Mouse (Mus musculus): Measurements from ENCODE around the gene Gm4707. TPM values are rescaled to one million over a fixed set of nuclear protein-coding genes. Genes with fewer than 3 reads are reported as not detected.

Gene Gm4707
- polyA plus RNA-seq (2014; fragmentation: Nextera tagmentation; extraction: Ambion mirVana) = 1.5 and 2.0 TPM in 2 replicates

GRCm38 (mm10) chr17:71459818-71460217 is at the start of gene Gm4707:
Gene Gm4707, minus strand, starts transcription at chr17:71459918.
- WGBS = 98% methylated on average over 2 of the region's 2 CpGs
- H3K4me1 ChIP-seq (ENCODE audit: control insufficient read depth, insufficient read depth, low read length) = no peaks in the 10 kb centered on the region
- H3K4me3 ChIP-seq (ENCODE audit: low read depth, low read length) = no peak within 1 kb of the TSS
- H3K27me3 ChIP-seq (ENCODE audit: control insufficient read depth, insufficient read depth, low read length) = no peaks in the 10 kb centered on the region
- H3K27ac ChIP-seq (ENCODE audit: low read depth, low read length) = no peak within 1 kb of the TSS
- H3K9me3 ChIP-seq (ENCODE audit: control insufficient read depth, low read length) = no peaks in the 10 kb centered on the region
- peaks cover 7% of the 10 kb centered on the region; the same call in 1 of the 2 replicates for H3K36me3 ChIP-seq (ENCODE audit: control insufficient read depth, insufficient read depth, low read length)
- no peak within 1 kb of the TSS for H3K4me2 ChIP-seq
- no peak within 1 kb of the TSS for H3K9ac ChIP-seq (ENCODE audit: low read length)
- ATAC-seq (ENCODE audit: low FRiP score) (no peak), DNase-seq (ENCODE audit: low spot score, missing footprints) (no peak)

GRCm38 (mm10) chr17:71506832-71507231 is 47.1 kb upstream of the Gm4707 start:
- WGBS = 92% methylated on average over 8 of the region's 8 CpGs
- DNase-seq (ENCODE audit: low spot score, missing footprints) = no peak
- Histone ChIP-seq H3K4me3 (ENCODE audit: low read depth, low read length) (no peak overlapping the region), H3K4me2 (no peak overlapping the region), H3K27ac (ENCODE audit: low read depth, low read length) (no peak overlapping the region), H3K9me3 (ENCODE audit: control insufficient read depth, low read length) (no peaks in the 10 kb centered on the region), H3K9ac (ENCODE audit: low read length) (no peak overlapping the region), H3K36me3 (ENCODE audit: control insufficient read depth, insufficient read depth, low read length) (peaks cover 8% of the 10 kb centered on the region; the same call in 1 of the 2 replicates), H3K27me3 (ENCODE audit: control insufficient read depth, insufficient read depth, low read length) (no peaks in the 10 kb centered on the region), H3K4me1 (ENCODE audit: control insufficient read depth, insufficient read depth, low read length) (no peaks in the 10 kb centered on the region)
- no peak for ATAC-seq (ENCODE audit: low FRiP score)

- Histone ChIP-seq H3K4me1 (ENCODE audit: control insufficient read depth, insufficient read depth, low read length) (no peaks in the 10 kb centered on the region), H3K4me3 (ENCODE audit: low read depth, low read length) (no peak overlapping the region), H3K9ac (ENCODE audit: low read length) (no peak overlapping the region), H3K9me3 (ENCODE audit: control insufficient read depth, low read length) (no peaks in the 10 kb centered on the region), H3K27me3 (ENCODE audit: control insufficient read depth, insufficient read depth, low read length) (no peaks in the 10 kb centered on the region), H3K27ac (ENCODE audit: low read depth, low read length) (no peak overlapping the region), H3K36me3 (ENCODE audit: control insufficient read depth, insufficient read depth, low read length) (peaks cover 21% of the 10 kb centered on the region), H3K4me2 (no peak overlapping the region)
- WGBS = 96% methylated on average over 4 of the region's 4 CpGs
- no peak for ATAC-seq (ENCODE audit: low FRiP score)
- no peak for DNase-seq (ENCODE audit: low spot score, missing footprints)
Measured at GRCm38 (mm10) chr17:71495784-71496183, 36.1 kb upstream of the Gm4707 start.

- WGBS = 77% methylated on average over 4 of the region's 4 CpGs
- DNase-seq (ENCODE audit: low spot score, missing footprints) = no peak
- Histone ChIP-seq H3K9ac (ENCODE audit: low read length) (no peak overlapping the region), H3K4me3 (ENCODE audit: low read depth, low read length) (no peak overlapping the region), H3K9me3 (ENCODE audit: control insufficient read depth, low read length) (no peaks in the 10 kb centered on the region), H3K27ac (ENCODE audit: low read depth, low read length) (no peak overlapping the region), H3K36me3 (ENCODE audit: control insufficient read depth, insufficient read depth, low read length) (peaks cover 8% of the 10 kb centered on the region; the same call in 1 of the 2 replicates), H3K4me2 (no peak overlapping the region), H3K27me3 (ENCODE audit: control insufficient read depth, insufficient read depth, low read length) (no peaks in the 10 kb centered on the region), H3K4me1 (ENCODE audit: control insufficient read depth, insufficient read depth, low read length) (no peaks in the 10 kb centered on the region)
- ATAC-seq (ENCODE audit: low FRiP score) = no peak
Measured at GRCm38 (mm10) chr17:71491332-71491686, 31.6 kb upstream of the Gm4707 start.

GRCm38 (mm10) chr17:71490666-71491331 is 31.1 kb upstream of the Gm4707 start:
- H3K36me3 ChIP-seq (ENCODE audit: control insufficient read depth, insufficient read depth, low read length) = peaks cover 7% of the 10 kb centered on the region; the same call in 1 of the 2 replicates
- no peak for ATAC-seq (ENCODE audit: low FRiP score)
- no peaks in the 10 kb centered on the region for H3K27me3 ChIP-seq (ENCODE audit: control insufficient read depth, insufficient read depth, low read length)
- no peak overlapping the region for H3K4me3 ChIP-seq (ENCODE audit: low read depth, low read length)
- WGBS = 89% methylated on average over 9 of the region's 9 CpGs
- H3K9me3 ChIP-seq (ENCODE audit: control insufficient read depth, low read length) = no peaks in the 10 kb centered on the region
- no peak for DNase-seq (ENCODE audit: low spot score, missing footprints)
- no peak overlapping the region for H3K4me2 ChIP-seq
- H3K27ac ChIP-seq (ENCODE audit: low read depth, low read length) = no peak overlapping the region
- H3K9ac ChIP-seq (ENCODE audit: low read length) = no peak overlapping the region
- no peaks in the 10 kb centered on the region for H3K4me1 ChIP-seq (ENCODE audit: control insufficient read depth, insufficient read depth, low read length)

- H3K27me3 ChIP-seq (ENCODE audit: control insufficient read depth, insufficient read depth, low read length) = no peaks in the 10 kb centered on the region
- 85% methylated on average over 9 of the region's 9 CpGs for WGBS
- no peak for DNase-seq (ENCODE audit: low spot score, missing footprints)
Measured at GRCm38 (mm10) chr17:71489703-71490461, 30.2 kb upstream of the Gm4707 start.

GRCm38 (mm10) chr17:71486231-71486851 is 26.6 kb upstream of the Gm4707 start:
- no peak overlapping the region for H3K9ac ChIP-seq (ENCODE audit: low read length)
- no peaks in the 10 kb centered on the region for H3K27me3 ChIP-seq (ENCODE audit: control insufficient read depth, insufficient read depth, low read length)
- H3K27ac ChIP-seq (ENCODE audit: low read depth, low read length) = no peak overlapping the region
- ATAC-seq (ENCODE audit: low FRiP score) (no peak), DNase-seq (ENCODE audit: low spot score, missing footprints) (no peak)
- H3K4me1 ChIP-seq (ENCODE audit: control insufficient read depth, insufficient read depth, low read length) = no peaks in the 10 kb centered on the region
- no peak overlapping the region for H3K4me2 ChIP-seq
- H3K9me3 ChIP-seq (ENCODE audit: control insufficient read depth, low read length) = no peaks in the 10 kb centered on the region
- H3K36me3 ChIP-seq (ENCODE audit: control insufficient read depth, insufficient read depth, low read length) = no peaks in the 10 kb centered on the region
- no peak overlapping the region for H3K4me3 ChIP-seq (ENCODE audit: low read depth, low read length)
- WGBS = 48% methylated on average over 8 of the region's 8 CpGs

More at GRCm38 (mm10) chr17:71489703-71490461, 30.2 kb upstream of the Gm4707 start:
- H3K27ac ChIP-seq (ENCODE audit: low read depth, low read length) = no peak overlapping the region
- no peak for ATAC-seq (ENCODE audit: low FRiP score)
- no peak overlapping the region for H3K9ac ChIP-seq (ENCODE audit: low read length)
- no peak overlapping the region for H3K4me3 ChIP-seq (ENCODE audit: low read depth, low read length)
- H3K9me3 ChIP-seq (ENCODE audit: control insufficient read depth, low read length) = no peaks in the 10 kb centered on the region
- H3K36me3 ChIP-seq (ENCODE audit: control insufficient read depth, insufficient read depth, low read length) = no peaks in the 10 kb centered on the region; the same call in 1 of the 2 replicates
- no peak overlapping the region for H3K4me2 ChIP-seq
- H3K4me1 ChIP-seq (ENCODE audit: control insufficient read depth, insufficient read depth, low read length) = no peaks in the 10 kb centered on the region

- H3K4me3 ChIP-seq (ENCODE audit: low read depth, low read length) = no peak overlapping the region
- H3K9ac ChIP-seq (ENCODE audit: low read length) = no peak overlapping the region
- H3K36me3 ChIP-seq (ENCODE audit: control insufficient read depth, insufficient read depth, low read length) = no peaks in the 10 kb centered on the region
- H3K27me3 ChIP-seq (ENCODE audit: control insufficient read depth, insufficient read depth, low read length) = no peaks in the 10 kb centered on the region
- DNase-seq (ENCODE audit: low spot score, missing footprints) = no peak
- H3K4me1 ChIP-seq (ENCODE audit: control insufficient read depth, insufficient read depth, low read length) = no peaks in the 10 kb centered on the region
- H3K4me2 ChIP-seq = no peak overlapping the region
- H3K27ac ChIP-seq (ENCODE audit: low read depth, low read length) = no peak overlapping the region
- WGBS = 70% methylated on average over 12 of the region's 12 CpGs
- ATAC-seq (ENCODE audit: low FRiP score) = no peak
- H3K9me3 ChIP-seq (ENCODE audit: control insufficient read depth, low read length) = no peaks in the 10 kb centered on the region
Measured at GRCm38 (mm10) chr17:71485791-71486230, 26.1 kb upstream of the Gm4707 start.

GRCm38 (mm10) chr17:71484711-71485110 is 25.0 kb upstream of the Gm4707 start:
- no peaks in the 10 kb centered on the region for H3K36me3 ChIP-seq (ENCODE audit: control insufficient read depth, insufficient read depth, low read length)
- no peak overlapping the region for H3K27ac ChIP-seq (ENCODE audit: low read depth, low read length)
- DNase-seq (ENCODE audit: low spot score, missing footprints) = no peak
- H3K4me3 ChIP-seq (ENCODE audit: low read depth, low read length) = no peak overlapping the region
- no peak overlapping the region for H3K4me2 ChIP-seq
- H3K27me3 ChIP-seq (ENCODE audit: control insufficient read depth, insufficient read depth, low read length) = no peaks in the 10 kb centered on the region
- H3K4me1 ChIP-seq (ENCODE audit: control insufficient read depth, insufficient read depth, low read length) = no peaks in the 10 kb centered on the region
- no peaks in the 10 kb centered on the region for H3K9me3 ChIP-seq (ENCODE audit: control insufficient read depth, low read length)
- no peak for ATAC-seq (ENCODE audit: low FRiP score)
- 90% methylated on average over 5 of the region's 5 CpGs for WGBS
- no peak overlapping the region for H3K9ac ChIP-seq (ENCODE audit: low read length)

Data from midbrain, embryonic 11.5 days (tissue).